Mouse (Mus musculus) forebrain, postnatal 0 days (tissue): Measurements from ENCODE around the gene Slc25a25. TPM values are rescaled to one million over a fixed set of nuclear protein-coding genes. Genes with fewer than 3 reads are reported as not detected.

Experiments used
- ATAC-seq: fragments of 200-750 bp; cut with Nextera tagmentation; 2 replicates; pipeline ENCODE4 v1.8.0; 2017; ENCODE audit warnings: mild to moderate bottlenecking, moderate library complexity
- DNase-seq: peaks from one replicate; pipeline ENCODE4 v3.0.0-alpha.2; 2015
- H3K27ac ChIP-seq: fragments of 300-500 bp; sonication (generic); 2 replicates; pipeline ENCODE4 v1.5.1; 2014; ENCODE audit warnings: low read depth, mild to moderate bottlenecking, antibody characterized with exemption, low read length, moderate library complexity, mixed read lengths
- H3K27me3 ChIP-seq: fragments of 300-500 bp; sonication (generic); 2 replicates; pipeline ENCODE4 v1.6.1; 2014; ENCODE audit warnings: mild to moderate bottlenecking, low read length, mixed read lengths; ENCODE audit not compliant: insufficient read depth
- H3K36me3 ChIP-seq: fragments of 300-500 bp; sonication (generic); 2 replicates; pipeline ENCODE4 v1.6.1; 2014; ENCODE audit warnings: mild to moderate bottlenecking, moderate library complexity; ENCODE audit not compliant: insufficient read depth
- H3K4me1 ChIP-seq: fragments of 300-500 bp; sonication (generic); 2 replicates; pipeline ENCODE4 v1.6.1; 2014; ENCODE audit warnings: antibody characterized with exemption; ENCODE audit not compliant: insufficient read depth
- H3K4me2 ChIP-seq: fragments of 300-500 bp; sonication (generic); 2 replicates; pipeline ENCODE4 v1.6.1; 2014; ENCODE audit warnings: low read depth, mild to moderate bottlenecking, moderate library complexity
- H3K4me3 ChIP-seq: fragments of 300-500 bp; sonication (generic); 2 replicates; pipeline ENCODE4 v1.5.1; 2014; ENCODE audit warnings: low read depth, low read length, mixed read lengths
- H3K9ac ChIP-seq: fragments of 300-500 bp; sonication (generic); 2 replicates; pipeline ENCODE4 v1.6.1; 2014; ENCODE audit warnings: mild to moderate bottlenecking
- H3K9me3 ChIP-seq: fragments of 300-500 bp; sonication (generic); 2 replicates; pipeline ENCODE4 v1.6.1; 2016; ENCODE audit warnings: low read length
- CTCF ChIP-seq: sonication (generic); IDR thresholded peaks from 2 replicates; pipeline ENCODE4 v1.5.1; 2016; ENCODE audit warnings: antibody characterized with exemption, control low read depth, low read depth
- WGBS: fragments of 180-500 bp; shearing (Covaris S2); extraction: QIAGEN DNeasy Blood & Tissue Kit; methylation state at CpG from one replicate; pipeline ENCODE4 v1.1.7; 2014; 5-methylcytosine and 5-hydroxymethylcytosine counted together
- polyA plus RNA-seq: library from polyadenylated mRNA; unstranded; fragments of >200 nt; fragmentation: Nextera tagmentation; extraction: Ambion mirVana; gene quantifications from 2 replicates; pipeline ENCODE4 v1.2.1, GENCODE M21; 2015
- total RNA-seq: library from RNA; depleted of rRNA; stranded (reverse); fragments of >200 nt; gene quantifications from 2 replicates; pipeline ENCODE4 v1.2.3, GENCODE M21; 2014

The Slc25a25 gene
- total and polyA plus RNA-seq, 2 experiments from 2014 or later, result 40.9 to 62.5 TPM

- H3K36me3 ChIP-seq, result no peaks in the 10 kb centered on the region
- H3K4me2 ChIP-seq, result no peak overlapping the region
- H3K9me3 ChIP-seq, result no peaks in the 10 kb centered on the region
- no peaks in the 10 kb centered on the region for H3K27me3 ChIP-seq
- no peak for TF ChIP-seq CTCF
- H3K4me1 ChIP-seq, result peaks cover 3% of the 10 kb centered on the region; the same call in 1 of the 2 replicates
- no peak overlapping the region for H3K27ac ChIP-seq
- DNase-seq, result no peak
- H3K4me3 ChIP-seq, result no peak overlapping the region
- no peak for ATAC-seq
- WGBS, result 75% methylated on average over 8 of the region's 8 CpGs
- no peak overlapping the region for H3K9ac ChIP-seq
Observed at GRCm38 (mm10) chr2:32390871-32391270, 60.4 kb downstream of the Slc25a25 start.

GRCm38 (mm10) chr2:32389157-32389556 is 62.1 kb downstream of the Slc25a25 start:
- 80% methylated on average over 2 of the region's 2 CpGs for WGBS
- Histone ChIP-seq H3K9me3 (no peaks in the 10 kb centered on the region), H3K4me3 (no peak overlapping the region), H3K4me1 (no peaks in the 10 kb centered on the region), H3K27ac (no peak overlapping the region), H3K9ac (no peak overlapping the region), H3K27me3 (no peaks in the 10 kb centered on the region), H3K36me3 (no peaks in the 10 kb centered on the region), H3K4me2 (no peak overlapping the region)
- ATAC-seq (no peak), DNase-seq (no peak)
- no peak for TF ChIP-seq CTCF

- Histone ChIP-seq H3K9me3 (no peaks in the 10 kb centered on the region), H3K27me3 (no peaks in the 10 kb centered on the region), H3K9ac (no peak within 1 kb of the TSS), H3K36me3 (no peaks in the 10 kb centered on the region), H3K4me2 (no peak within 1 kb of the TSS), H3K4me1 (no peaks in the 10 kb centered on the region), H3K4me3 (no peak within 1 kb of the TSS), H3K27ac (no peak within 1 kb of the TSS)
- ATAC-seq, result no peak
- WGBS, result 57% methylated on average over 5 of the region's 5 CpGs
- TF ChIP-seq CTCF, result no peak
- no peak for DNase-seq
Observed at GRCm38 (mm10) chr2:32387706-32388490, 63.3 kb downstream of the Slc25a25 start, which contains the start of gene Lcn2. Gene Lcn2 (minus strand): TSS chr2:32388252.

DNA sequence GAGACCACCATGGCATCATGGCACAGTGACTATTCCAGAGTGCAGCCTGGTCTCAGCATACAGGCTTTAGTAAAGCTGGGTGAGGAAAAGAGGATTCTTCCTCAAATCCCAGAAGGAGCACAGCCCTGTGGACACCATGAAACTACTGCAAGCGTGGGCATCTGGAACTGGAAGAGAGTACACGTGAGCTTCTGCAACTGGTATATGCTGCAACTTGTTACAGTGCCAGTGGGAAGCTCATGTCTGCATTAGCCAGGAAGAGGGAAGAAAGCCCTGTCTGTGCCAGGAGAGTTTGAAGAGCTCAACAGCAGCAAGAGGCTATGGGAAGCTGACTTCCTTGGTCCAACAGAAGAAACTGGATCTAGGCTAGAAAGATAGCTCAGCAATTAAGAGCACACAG is 68.6 kb downstream of the Slc25a25 start:
- WGBS, result 68% methylated on average over 2 of the region's 2 CpGs
- no peak for DNase-seq
- Histone ChIP-seq H3K27me3 (no peaks in the 10 kb centered on the region), H3K9ac (no peak overlapping the region), H3K4me2 (no peak overlapping the region), H3K4me1 (peaks cover 5% of the 10 kb centered on the region; the same call in 1 of the 2 replicates), H3K4me3 (no peak overlapping the region), H3K36me3 (peaks cover 24% of the 10 kb centered on the region), H3K9me3 (no peaks in the 10 kb centered on the region), H3K27ac (no peak overlapping the region)
- TF ChIP-seq CTCF, result no peak
- ATAC-seq, result no peak

DNA sequence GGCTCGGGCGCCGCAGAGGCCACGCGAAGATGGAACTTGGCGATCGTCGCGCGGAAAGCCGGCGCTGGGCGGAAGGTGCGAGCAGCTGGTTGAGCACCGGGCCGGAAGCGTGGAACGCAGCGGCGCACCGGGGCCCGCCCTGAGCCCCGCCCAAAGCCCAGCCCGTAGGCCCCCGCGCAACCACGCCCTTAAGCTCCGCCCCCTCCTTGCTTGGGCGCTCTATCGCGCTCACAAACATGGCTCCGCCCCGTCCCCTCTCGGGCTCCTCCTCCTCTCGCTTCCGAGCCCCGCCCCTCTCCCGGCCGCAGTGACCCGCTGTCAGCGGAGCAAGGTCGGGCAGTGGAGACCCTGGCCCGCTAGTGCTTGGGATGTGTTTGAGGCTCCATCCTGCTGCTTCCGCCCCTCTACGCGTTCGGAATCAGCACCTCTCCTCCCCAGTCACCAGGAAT is 69.4 kb downstream of the Slc25a25 start, which contains the start of gene 1110008P14Rik:
Gene 1110008P14Rik (minus strand): TSS at position 164 of the 449 bp plus-strand sequence.
- no peak within 1 kb of the TSS; the same call in 1 of the 2 replicates for H3K27ac ChIP-seq
- DNase-seq, result peak; percentile 88
- peak within 1 kb of the TSS; percentile 69 for H3K4me3 ChIP-seq
- peak; percentile 93 for ATAC-seq
- H3K4me2 ChIP-seq, result peak within 1 kb of the TSS; percentile 91
- peaks cover 32% of the 10 kb centered on the region for H3K36me3 ChIP-seq
- H3K4me1 ChIP-seq, result peaks cover 5% of the 10 kb centered on the region; the same call in 1 of the 2 replicates
- H3K9ac ChIP-seq, result peak within 1 kb of the TSS; percentile 63
- TF ChIP-seq CTCF, result no peak
- WGBS, result under 1% methylated on average over 41 of the region's 47 CpGs
- no peaks in the 10 kb centered on the region for H3K9me3 ChIP-seq
- no peaks in the 10 kb centered on the region for H3K27me3 ChIP-seq

GRCm38 (mm10) chr2:32381141-32381774 is 70.0 kb downstream of the Slc25a25 start:
- H3K27ac ChIP-seq, result no peak overlapping the region

More at GRCm38 (mm10) chr2:32381141-32381774, 70.0 kb downstream of the Slc25a25 start:
- TF ChIP-seq CTCF, result peak; percentile 6; the same call in 1 of the 2 replicates
- no peaks in the 10 kb centered on the region for H3K27me3 ChIP-seq
- peaks cover 5% of the 10 kb centered on the region; the same call in 1 of the 2 replicates for H3K4me1 ChIP-seq
- H3K4me3 ChIP-seq, result peak overlapping the region; percentile 69
- peaks cover 38% of the 10 kb centered on the region for H3K36me3 ChIP-seq
- H3K9ac ChIP-seq, result peak overlapping the region; percentile 63
- WGBS, result 1% methylated on average over 27 of the region's 27 CpGs
- peak overlapping the region; percentile 91 for H3K4me2 ChIP-seq
- H3K9me3 ChIP-seq, result no peaks in the 10 kb centered on the region
- DNase-seq (peak; percentile 64), ATAC-seq (peak; percentile 70)
